Mouse (Mus musculus) adipocyte (in vitro differentiated cells): ENCODE results near the gene Cep131.

ENCODE experiments used
- DNase-seq: peaks from one replicate; pipeline ENCODE4 v3.0.0-alpha.2; 2016; ENCODE audit warnings: low spot score

Gene Cep131

GRCm38 (mm10) chr11:120086702-120087152 lies at the start of gene Cep131:
Gene Cep131 (minus strand): TSS chr11:120086827.
- peak; percentile 98 for DNase-seq

GRCm38 (mm10) chr11:120136195-120136594 lies 49.6 kb upstream of the Cep131 start:
- no peak for DNase-seq

GRCm38 (mm10) chr11:120134847-120135530 lies 48.4 kb upstream of the Cep131 start:
- no peak for DNase-seq

GRCm38 (mm10) chr11:120134148-120134547 lies 47.5 kb upstream of the Cep131 start:
- no peak for DNase-seq

GRCm38 (mm10) chr11:120129281-120129680 lies 42.7 kb upstream of the Cep131 start:
- no peak for DNase-seq

- DNase-seq, result no peak
Measured at GRCm38 (mm10) chr11:120126845-120127244, 40.2 kb upstream of the Cep131 start.

- no peak for DNase-seq
Measured at GRCm38 (mm10) chr11:120122126-120122525, 35.5 kb upstream of the Cep131 start.

GRCm38 (mm10) chr11:120120642-120121420 lies 34.2 kb upstream of the Cep131 start:
- DNase-seq, result peak; percentile 65

- DNase-seq, result no peak
Measured at GRCm38 (mm10) chr11:120119936-120120541, 33.4 kb upstream of the Cep131 start.

- no peak for DNase-seq
Measured at GRCm38 (mm10) chr11:120119108-120119507, 32.5 kb upstream of the Cep131 start.

- DNase-seq, result no peak
Measured at GRCm38 (mm10) chr11:120117626-120118025, 31.0 kb upstream of the Cep131 start.

GRCm38 (mm10) chr11:120114488-120115215 lies 28.0 kb upstream of the Cep131 start:
- no peak for DNase-seq

GRCm38 (mm10) chr11:120112136-120112535 lies 25.5 kb upstream of the Cep131 start:
- peak; percentile 55 for DNase-seq

- DNase-seq, result peak; percentile 76
Measured at GRCm38 (mm10) chr11:120111033-120111432, 24.4 kb upstream of the Cep131 start.

- peak; percentile 42 for DNase-seq
Measured at GRCm38 (mm10) chr11:120110554-120110953, 23.9 kb upstream of the Cep131 start.

- no peak for DNase-seq
Measured at GRCm38 (mm10) chr11:120109558-120110210, 23.1 kb upstream of the Cep131 start.

GRCm38 (mm10) chr11:120107796-120108195 lies 21.2 kb upstream of the Cep131 start:
- no peak for DNase-seq

- DNase-seq, result no peak
Measured at GRCm38 (mm10) chr11:120107026-120107425, 20.4 kb upstream of the Cep131 start.

- DNase-seq, result no peak
Measured at GRCm38 (mm10) chr11:120103431-120103997, 16.9 kb upstream of the Cep131 start.

- peak; percentile 66 for DNase-seq
Measured at GRCm38 (mm10) chr11:120101036-120101435, 14.4 kb upstream of the Cep131 start.
